Mouse (Mus musculus) layer of hippocampus, adult 8-10 months (tissue): ENCODE results near the gene Wdr95. TPM values are rescaled to one million over a fixed set of nuclear protein-coding genes. Genes with fewer than 3 reads are reported as not detected.

Source experiments
- DNase-seq, 2 experiments: peaks; one replicate each; pipeline ENCODE4 v3.0.0; 2022; ENCODE audit warnings: low spot score in 2 of 2
- total RNA-seq, 4 experiments: library from RNA; stranded (reverse); gene quantifications; 2 replicates each; pipeline ENCODE4 v1.2.4; 2022

The Wdr95 gene
- total RNA-seq, 4 experiments from 2014 or later: 0.18 to 0.90 (median 0.44) TPM

DNA sequence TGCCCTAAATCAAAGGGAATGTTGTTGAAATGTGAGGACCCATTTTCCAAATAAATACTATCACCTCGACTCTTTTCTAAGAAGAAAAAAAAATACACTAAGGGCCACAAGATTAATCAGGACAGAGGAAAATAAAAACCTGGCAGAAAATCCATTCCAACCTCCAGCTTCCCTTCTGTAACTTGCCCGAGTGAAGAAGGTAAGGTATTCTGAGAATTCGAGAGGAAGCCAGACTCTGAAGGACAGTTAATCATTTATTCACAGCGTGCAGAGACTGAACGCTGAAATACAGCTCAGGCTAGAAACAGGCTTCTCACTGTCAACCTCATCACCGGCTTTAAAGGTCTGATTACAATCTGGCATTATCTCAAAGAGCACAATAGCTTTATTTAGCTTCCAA lies 94.2 kb downstream of the Wdr95 start:
- no peak for DNase-seq

DNA sequence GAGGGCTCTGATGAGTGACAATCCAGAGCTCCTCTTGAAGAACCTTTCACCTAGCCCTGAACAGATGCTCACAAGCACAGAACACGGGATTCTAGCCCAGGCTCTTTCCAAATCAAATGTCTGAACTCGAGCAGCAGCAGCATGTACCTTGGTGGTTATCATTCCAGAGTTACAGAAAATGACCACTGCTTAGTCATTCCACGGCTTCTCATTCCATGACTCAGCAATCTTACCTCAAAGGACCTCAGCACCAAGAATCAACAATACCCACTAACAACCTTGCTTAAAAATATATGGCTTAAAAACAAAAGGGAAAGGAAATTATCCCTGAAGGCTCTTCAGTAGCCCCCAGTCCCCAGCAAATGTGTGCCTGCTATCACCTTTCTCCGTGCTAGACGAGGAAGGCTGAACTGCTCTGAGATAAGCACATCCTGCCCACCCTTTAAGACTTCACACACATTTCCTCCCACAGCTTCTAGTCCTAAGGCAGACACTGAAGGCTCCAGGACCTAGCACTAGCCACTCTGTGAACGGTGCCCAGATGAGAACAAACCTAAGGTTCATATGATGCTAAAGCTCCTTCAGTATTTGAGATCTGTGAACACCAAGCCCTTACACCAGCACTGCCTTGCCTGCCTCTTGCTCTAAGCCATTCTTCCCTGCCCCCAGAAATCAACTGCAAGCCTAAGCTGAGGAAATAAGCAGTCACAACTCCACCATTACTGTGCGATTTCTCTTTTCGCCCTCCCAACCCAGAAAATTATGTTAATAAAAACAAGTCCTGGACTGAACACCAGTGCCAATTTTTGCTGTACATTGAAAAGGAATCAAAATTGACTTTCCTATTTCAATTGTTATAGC lies 95.6 kb downstream of the Wdr95 start:
- no peak for DNase-seq

- DNase-seq: no peak
These were observed 97.1 kb downstream of the Wdr95 start for GRCm38 (mm10) chr5:149625547-149625946.

GRCm38 (mm10) chr5:149634409-149635035 lies 106.0 kb downstream of the Wdr95 start:
- no peak for DNase-seq

GRCm38 (mm10) chr5:149635556-149635955 lies 107.1 kb downstream of the Wdr95 start:
- DNase-seq: peak; percentile 38 to 44

GRCm38 (mm10) chr5:149636075-149636920 lies 107.8 kb downstream of the Wdr95 start, which contains the start of gene Hsph1:
Gene Hsph1, minus strand, starts transcription at chr5:149636376.
- peak; percentile 99 for DNase-seq

DNA sequence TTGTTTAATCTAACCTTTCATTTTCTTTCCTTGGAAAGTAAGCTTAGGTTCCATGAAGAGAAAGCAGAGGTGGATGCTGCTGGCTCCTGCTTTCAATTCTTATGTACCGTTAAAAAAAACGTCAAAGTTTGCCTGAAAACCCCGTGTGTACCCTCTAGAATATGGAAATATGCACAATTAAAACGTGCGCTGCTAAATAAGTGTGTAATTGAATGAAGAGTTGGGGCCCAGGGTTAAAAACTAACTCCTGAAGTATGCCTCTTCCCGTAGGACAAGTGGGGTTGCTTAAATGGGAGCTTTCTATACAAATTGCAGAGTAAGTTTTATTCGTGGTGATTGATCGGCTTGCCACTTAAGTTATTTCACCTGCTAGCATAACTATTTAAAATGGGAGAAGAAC lies 108.8 kb downstream of the Wdr95 start:
- no peak for DNase-seq

DNA sequence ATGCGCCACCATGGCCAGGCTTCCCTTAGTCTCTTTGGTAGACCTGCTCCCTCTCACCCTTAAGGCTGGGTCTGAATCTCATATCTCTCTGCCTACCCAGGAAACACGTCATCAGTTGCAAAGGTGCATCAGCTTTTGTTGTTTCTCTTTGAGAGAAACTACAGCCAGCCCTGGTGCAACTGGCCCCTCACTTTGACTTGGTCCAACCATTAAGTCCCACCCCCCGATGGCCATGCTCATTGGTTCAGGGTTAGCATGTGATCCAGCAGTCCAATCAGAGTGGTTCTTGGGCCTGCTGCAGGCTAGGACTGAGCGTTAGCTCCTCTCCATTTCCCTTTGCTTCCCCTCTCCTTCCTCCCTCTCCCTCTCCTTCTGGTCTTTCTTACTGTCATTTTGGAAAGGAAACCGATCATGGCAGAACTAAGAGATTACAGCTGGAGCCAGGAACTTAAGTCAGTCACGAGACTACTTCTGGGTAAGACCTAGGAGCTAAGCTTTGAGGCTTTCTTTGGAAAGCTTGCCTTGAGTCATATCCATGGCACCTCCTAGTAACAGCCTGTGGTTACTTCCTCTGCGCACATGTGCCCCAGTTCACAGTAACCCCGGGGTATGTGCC lies 112.9 kb downstream of the Wdr95 start:
- DNase-seq: no peak

- no peak for DNase-seq
These were observed 113.9 kb downstream of the Wdr95 start for GRCm38 (mm10) chr5:149642366-149642765.

DNA sequence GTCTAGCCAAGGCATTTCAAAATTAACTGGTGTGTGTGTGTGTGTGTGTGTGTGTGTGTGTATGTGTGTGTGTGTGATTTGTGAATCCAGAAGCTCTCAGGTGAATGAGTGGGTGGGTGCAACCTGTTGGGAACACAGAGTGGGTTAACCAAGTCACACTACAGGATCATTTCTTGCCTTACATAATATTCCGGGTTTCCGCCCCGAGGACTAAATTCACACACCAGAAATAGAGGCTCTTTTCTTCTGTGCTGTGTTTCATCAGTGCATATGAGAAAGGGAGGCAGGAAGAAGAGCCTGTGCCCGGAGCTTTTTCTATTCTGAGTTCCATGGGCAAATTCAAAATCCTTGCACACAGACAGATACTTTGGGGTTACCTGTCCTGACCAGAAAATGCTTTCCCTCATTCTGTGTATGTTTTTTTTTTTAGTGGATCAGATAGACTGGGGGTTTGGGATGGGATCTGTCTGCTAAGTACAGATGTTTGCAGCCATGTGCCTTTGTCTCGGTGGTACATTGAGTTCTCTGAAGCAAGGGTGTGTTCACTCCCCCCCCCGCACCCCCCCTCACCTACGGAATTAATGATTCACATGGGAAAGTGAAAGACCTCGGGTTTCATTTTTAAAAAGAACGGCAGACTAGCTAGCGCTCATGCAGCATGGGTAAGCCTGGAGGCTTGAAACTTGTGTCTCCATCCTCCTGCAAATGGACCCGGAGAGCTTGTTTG lies 114.5 kb downstream of the Wdr95 start:
- no peak for DNase-seq

DNA sequence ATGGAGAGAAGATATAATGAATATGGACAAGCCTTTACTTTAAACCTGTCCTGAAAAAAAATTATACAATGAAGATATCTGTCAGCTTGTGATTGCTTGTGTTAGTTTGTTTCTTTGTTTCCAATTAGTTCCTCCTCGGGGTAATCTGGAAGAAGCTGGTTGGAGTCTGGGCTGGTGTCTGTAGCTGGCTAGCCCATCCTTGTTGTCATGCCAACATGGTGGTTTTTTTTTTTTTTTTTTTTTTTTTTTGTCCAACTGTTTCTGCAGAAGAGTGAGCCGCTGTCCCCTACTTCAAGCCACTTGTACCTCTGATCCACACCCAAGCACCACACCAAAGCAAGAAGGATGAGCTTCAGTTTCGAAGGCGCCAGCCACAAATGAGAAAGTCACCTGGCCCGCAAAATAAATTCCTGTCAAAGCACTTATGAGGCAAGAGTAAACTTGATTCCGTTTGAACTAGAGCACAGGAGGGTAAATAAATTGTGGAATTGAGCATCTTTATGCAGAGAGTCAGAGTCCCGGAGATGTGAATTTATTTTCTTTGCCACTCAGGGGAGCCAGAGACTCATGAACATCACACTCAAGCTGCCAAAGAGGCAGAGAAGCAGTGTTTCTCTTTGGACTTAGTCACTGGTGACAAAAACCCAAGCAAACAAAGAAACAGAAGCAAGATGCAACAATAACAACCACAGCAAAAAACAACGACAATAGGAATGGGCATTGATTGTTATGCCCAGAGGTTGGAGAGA lies 119.1 kb downstream of the Wdr95 start:
- no peak for DNase-seq

DNA sequence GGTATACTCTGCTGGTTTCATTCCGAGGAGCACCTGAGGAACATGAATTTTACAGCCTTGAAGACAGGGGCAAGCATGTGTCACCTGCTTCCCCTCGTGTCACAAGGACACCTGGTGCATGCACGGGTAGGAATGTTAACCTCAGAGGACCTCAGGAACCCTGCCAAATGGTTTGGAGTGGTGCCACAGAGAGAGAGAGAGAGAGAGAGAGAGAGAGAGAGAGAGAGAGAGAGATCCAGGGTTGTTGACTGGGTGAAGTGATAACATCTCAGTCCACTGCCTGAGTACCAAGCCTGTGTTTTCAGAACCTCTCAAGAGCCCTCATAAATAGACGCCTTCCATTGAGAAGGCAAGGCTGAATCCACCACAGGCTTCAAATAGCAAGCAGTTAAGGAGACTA lies 119.7 kb downstream of the Wdr95 start:
- no peak for DNase-seq

DNA sequence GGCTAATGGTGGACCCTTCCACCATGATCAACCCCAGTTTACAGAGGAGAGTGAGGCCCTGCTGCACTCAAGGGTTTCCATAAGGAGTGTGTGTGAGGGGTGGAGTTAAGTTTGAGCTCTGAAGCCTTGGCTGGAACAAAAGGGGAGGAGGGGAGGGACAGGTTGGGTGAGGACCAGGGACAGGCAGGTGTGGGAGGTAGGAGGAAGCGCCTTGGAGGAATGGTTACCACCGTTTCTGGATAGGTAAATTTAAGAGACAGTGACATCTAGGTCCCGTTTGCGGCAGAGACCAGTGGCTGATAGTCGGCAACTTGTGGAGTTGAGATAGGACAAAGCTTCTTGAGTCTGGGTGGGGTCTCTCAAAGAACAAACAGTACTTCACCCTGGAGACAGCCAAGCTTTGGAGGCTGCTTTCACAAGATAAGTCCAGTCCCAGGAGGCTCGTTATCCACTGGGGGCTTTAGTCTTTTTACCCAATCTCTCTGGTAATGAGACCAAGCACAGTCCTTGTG lies 120.5 kb downstream of the Wdr95 start:
- DNase-seq: no peak

GRCm38 (mm10) chr5:149649499-149650178 lies 121.2 kb downstream of the Wdr95 start:
- no peak for DNase-seq

GRCm38 (mm10) chr5:149650179-149650553 lies 121.7 kb downstream of the Wdr95 start:
- DNase-seq: no peak

DNA sequence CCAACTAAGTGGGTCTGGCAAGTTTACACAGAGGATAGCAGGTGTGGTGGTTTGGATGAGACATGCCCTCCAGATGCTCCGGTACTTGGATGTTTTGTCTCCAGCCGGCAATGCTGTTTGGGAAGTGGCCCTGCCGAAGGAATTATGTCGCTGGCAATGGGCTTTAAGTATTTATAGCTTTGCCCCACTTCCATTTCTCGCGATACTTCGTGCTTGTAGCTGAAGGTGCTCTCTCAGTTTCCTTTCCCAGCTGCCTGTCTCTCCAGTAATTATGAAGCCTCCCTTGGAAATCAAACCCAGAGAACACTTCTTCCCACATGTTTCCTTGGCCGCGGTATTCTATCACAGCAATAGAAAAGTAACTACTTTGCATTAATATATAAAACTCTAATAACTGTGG lies 127.2 kb downstream of the Wdr95 start:
- no peak for DNase-seq

DNA sequence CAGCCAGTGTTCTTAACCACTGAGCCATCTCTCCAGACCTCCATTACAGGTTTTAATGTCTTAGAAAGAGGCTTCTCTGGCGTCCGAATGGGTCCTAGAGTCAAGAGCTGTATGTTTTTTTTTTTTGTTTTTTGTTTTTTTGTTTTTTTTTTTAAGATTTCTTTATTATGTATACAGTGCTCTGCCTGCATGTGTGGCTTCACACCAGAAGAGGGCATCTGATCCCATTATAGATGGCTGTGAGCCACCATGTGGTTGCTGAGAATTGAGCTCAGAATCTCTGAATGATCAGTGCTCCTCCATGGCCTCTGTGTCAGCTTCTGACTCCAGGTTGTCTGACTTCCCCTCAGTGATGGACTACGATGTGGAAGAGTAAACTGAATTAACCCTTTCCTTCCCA lies 129.5 kb downstream of the Wdr95 start:
- no peak for DNase-seq

- DNase-seq: no peak
These were observed 130.4 kb downstream of the Wdr95 start for GRCm38 (mm10) chr5:149658741-149659413.

- no peak for DNase-seq
These were observed 130.9 kb downstream of the Wdr95 start for GRCm38 (mm10) chr5:149659414-149659780.
